Mouse (Mus musculus): ENCODE data around the gene Med12l. TPM values are rescaled to one million over a fixed set of nuclear protein-coding genes. Genes with fewer than 3 reads are reported as not detected.

Gene Med12l
- polyA plus RNA-seq, 1 experiment, result 0.71 TPM

DNA sequence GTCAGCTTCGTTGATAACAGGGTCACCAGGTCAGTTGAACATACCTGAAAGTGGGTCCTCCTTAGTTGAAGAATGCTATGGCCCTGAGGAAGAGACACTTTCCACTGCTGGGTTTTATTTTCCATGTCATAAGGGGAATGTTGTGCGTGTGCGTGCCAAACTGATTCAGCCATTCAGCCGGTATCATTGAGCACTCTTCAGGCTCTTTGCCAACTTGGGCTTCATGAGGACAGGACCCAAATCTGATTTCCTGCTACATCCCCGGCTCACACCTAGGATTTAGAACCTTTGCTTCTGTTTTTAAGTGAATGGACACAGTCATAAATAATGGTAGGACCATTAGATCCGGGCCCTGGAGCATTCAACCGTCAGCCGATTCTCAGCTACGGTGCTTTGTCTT, 10.9 kb downstream of the Med12l start:
- 87% methylated on average over 9 of the region's 9 CpGs for WGBS
- no peak for DNase-seq
- H3K4me1 ChIP-seq (ENCODE audit: control insufficient read depth, insufficient read depth, low read length), result no peaks in the 10 kb centered on the region
- no peak for TF ChIP-seq POLR2A (IDR thresholded peaks at IDR 0.05; ENCODE audit: borderline replicate concordance, extremely low read depth, low read depth, low read length)
- no peak for TF ChIP-seq CTCF (IDR thresholded peaks at IDR 0.05; ENCODE audit: insufficient read depth, low read length)
- H3K4me3 ChIP-seq (replicated peaks; ENCODE audit: extremely low read depth, low read depth, low read length), result no peak overlapping the region

DNA sequence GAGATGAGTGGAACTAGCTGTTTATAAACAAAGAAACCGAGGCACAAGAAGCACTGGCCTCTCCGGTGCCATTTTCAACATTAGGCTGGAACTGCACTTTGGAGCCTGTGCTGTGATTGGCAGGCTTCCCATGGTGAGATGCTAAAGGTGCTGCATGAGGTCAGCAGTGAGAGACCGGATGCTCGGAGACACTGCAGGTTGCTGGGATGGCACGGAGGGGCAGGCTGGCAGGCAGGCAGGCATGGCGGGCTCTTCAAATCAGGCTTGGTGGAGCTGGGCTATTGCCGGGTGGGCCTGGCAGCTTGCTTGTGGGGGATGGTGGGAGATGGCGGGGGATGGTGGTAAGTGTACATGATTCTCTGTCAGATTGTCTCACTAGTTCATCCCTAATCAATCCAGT, 15.6 kb downstream of the Med12l start:
- DNase-seq, result no peak
- Histone ChIP-seq H3K4me3 (replicated peaks; ENCODE audit: extremely low read depth, low read depth, low read length) (no peak overlapping the region), H3K4me1 (ENCODE audit: control insufficient read depth, insufficient read depth, low read length) (no peaks in the 10 kb centered on the region)
- no peak for TF ChIP-seq CTCF (IDR thresholded peaks at IDR 0.05; ENCODE audit: insufficient read depth, low read length)
- TF ChIP-seq POLR2A (IDR thresholded peaks at IDR 0.05; ENCODE audit: borderline replicate concordance, extremely low read depth, low read depth, low read length), result no peak
- WGBS, result 53% methylated on average over 8 of the region's 8 CpGs

DNA sequence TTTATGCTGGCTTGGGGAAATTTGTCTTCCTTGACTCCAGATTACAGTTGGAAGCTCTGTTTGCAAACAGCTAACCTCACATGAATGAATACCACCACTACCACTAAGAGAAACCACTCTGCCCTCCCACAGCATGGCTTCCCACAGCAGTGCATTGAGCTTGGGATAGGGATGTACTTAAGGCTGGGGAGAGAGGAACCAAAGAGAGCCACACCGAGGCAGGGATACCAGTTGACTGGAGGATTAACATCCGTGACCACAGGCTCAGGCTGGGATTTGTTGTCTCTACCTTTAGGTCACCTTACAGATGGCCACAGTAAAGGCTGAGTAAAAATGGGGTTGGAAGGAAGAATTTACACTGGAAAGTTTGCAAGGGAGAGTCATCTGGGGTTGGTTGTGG, 16.6 kb downstream of the Med12l start:
- WGBS, result 84% methylated on average over 2 of the region's 2 CpGs
- TF ChIP-seq CTCF (IDR thresholded peaks at IDR 0.05; ENCODE audit: insufficient read depth, low read length) (no peak), POLR2A (IDR thresholded peaks at IDR 0.05; ENCODE audit: borderline replicate concordance, extremely low read depth, low read depth, low read length) (no peak)
- H3K4me3 ChIP-seq (replicated peaks; ENCODE audit: extremely low read depth, low read depth, low read length), result no peak overlapping the region
- no peak for DNase-seq
- no peaks in the 10 kb centered on the region for H3K4me1 ChIP-seq (ENCODE audit: control insufficient read depth, insufficient read depth, low read length)

DNA sequence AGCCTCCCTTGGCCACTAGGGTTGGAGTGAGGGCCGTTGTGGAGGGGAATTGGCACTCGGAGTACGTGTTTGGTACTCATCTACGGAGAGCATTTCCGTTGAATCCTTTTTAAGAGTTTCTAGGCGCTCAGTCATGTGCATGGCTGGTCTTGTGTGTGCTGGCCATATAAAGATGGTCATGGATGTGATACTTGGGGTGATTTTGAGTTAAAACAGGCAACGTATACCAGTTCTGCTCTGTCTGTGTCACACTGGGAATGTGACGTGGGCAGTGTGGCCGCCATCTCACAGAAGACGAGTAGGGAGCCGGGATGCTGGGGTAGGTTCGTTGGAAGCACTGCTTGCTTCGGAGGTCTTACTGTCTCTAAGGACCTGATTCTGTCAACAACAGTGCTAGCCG, 17.3 kb downstream of the Med12l start:
- Histone ChIP-seq H3K4me3 (replicated peaks; ENCODE audit: extremely low read depth, low read depth, low read length) (no peak overlapping the region), H3K4me1 (ENCODE audit: control insufficient read depth, insufficient read depth, low read length) (no peaks in the 10 kb centered on the region)
- TF ChIP-seq CTCF (IDR thresholded peaks at IDR 0.05; ENCODE audit: insufficient read depth, low read length) (no peak), POLR2A (IDR thresholded peaks at IDR 0.05; ENCODE audit: borderline replicate concordance, extremely low read depth, low read depth, low read length) (no peak)
- no peak for DNase-seq
- 90% methylated on average over 14 of the region's 14 CpGs for WGBS

DNA sequence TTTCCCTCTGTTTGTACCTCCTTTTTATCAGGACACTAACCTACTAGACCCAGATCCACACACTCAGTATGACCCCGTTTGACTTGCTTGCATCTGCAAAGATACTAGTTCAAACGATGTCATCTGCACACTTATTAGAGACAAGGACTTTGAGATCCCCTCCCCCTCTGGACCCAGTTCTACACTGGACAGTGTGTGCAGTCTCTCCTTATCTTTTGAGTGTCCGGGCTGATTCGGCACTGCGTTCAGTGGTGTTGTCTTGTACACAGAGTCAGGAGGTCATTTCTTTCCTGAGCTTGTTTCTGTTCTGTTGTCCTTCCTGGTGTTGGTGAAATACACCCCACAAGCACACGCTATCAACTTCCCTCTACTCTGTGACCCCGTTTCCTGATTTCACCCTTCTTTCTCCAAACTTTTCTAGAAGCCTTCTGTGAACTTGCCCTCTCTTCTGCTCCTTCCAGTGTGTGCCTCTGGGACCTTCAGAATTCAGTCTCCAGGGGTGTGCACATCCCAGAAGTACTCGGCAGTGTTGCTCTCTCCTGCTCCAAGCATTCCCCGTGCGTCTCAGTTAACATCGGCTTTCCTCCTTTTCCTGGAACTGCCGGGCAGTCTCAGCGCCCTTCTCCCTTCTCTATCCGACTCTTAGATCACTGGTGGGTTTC, 19.0 kb downstream of the Med12l start:
- no peak for DNase-seq
- TF ChIP-seq POLR2A (IDR thresholded peaks at IDR 0.05; ENCODE audit: borderline replicate concordance, extremely low read depth, low read depth, low read length), result no peak
- TF ChIP-seq CTCF (IDR thresholded peaks at IDR 0.05; ENCODE audit: insufficient read depth, low read length), result no peak
- 32% methylated on average over 14 of the region's 14 CpGs for WGBS
- no peaks in the 10 kb centered on the region for H3K4me1 ChIP-seq (ENCODE audit: control insufficient read depth, insufficient read depth, low read length)
- no peak overlapping the region for H3K4me3 ChIP-seq (replicated peaks; ENCODE audit: extremely low read depth, low read depth, low read length)

DNA sequence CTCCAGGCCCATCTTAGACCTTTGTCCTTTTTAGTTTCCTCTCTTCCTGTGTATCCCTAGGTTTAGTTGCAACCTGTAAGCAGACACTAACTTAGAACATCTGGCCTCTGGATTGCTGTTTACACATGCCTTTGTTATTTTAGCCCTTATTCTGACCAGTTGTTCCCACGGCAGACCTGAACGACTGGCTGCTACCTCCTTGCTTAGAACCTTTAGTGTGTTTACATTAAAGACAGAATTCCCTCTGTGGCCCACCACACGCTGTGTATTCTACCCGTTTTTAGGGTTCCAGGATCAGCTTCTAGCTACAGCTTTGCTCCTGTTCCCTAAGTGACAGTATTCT, 19.5 kb downstream of the Med12l start:
- Histone ChIP-seq H3K4me3 (replicated peaks; ENCODE audit: extremely low read depth, low read depth, low read length) (no peak overlapping the region), H3K4me1 (ENCODE audit: control insufficient read depth, insufficient read depth, low read length) (no peaks in the 10 kb centered on the region)
- WGBS, result 33% methylated on average over 4 of the region's 4 CpGs
- no peak for DNase-seq
- no peak for TF ChIP-seq CTCF (IDR thresholded peaks at IDR 0.05; ENCODE audit: insufficient read depth, low read length)
- no peak for TF ChIP-seq POLR2A (IDR thresholded peaks at IDR 0.05; ENCODE audit: borderline replicate concordance, extremely low read depth, low read depth, low read length)

DNA sequence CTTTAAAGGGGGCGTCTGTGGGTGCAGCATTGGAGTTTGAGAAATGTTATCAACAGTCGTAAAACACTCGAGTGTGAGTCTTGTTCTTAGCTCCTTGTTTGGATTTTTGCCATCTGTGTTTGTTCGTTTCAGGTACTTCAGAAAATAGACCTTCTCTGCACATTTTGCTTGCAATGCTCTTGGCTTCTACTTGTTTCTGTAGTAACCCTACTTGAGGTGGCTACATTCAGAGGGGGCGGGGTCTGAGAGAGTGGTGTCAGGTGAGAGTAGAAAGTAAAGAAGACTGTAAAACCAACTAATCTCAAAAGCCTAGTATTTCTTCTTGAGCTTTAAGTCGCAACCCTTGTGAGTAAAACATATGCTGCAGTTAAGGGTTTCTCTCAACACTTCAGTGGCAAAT, 23.1 kb downstream of the Med12l start:
- H3K4me3 ChIP-seq (replicated peaks; ENCODE audit: extremely low read depth, low read depth, low read length), result no peak overlapping the region
- DNase-seq, result no peak

DNA sequence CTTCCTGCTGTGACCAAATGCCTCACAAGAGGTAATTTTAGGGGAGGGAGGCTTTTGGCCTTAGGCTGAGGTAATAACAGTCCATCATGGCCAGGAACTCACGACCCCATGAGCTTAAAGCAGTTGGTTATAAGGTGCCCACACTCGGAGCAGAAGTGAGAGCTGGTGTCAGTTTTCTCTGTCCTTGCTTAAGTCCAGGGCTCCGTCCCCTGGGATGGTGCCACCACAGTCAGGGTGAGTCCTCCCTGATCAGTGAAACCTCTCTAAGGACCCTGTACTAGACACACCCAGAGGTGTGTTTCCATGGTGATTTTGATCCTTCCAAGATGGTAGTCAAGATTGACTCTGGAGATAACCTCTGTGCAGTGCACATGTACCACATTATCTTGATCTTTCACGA, 25.4 kb downstream of the Med12l start:
- DNase-seq, result no peak
- no peaks in the 10 kb centered on the region for H3K4me1 ChIP-seq (ENCODE audit: control insufficient read depth, insufficient read depth, low read length)
- no peak for TF ChIP-seq CTCF (IDR thresholded peaks at IDR 0.05; ENCODE audit: insufficient read depth, low read length)
- TF ChIP-seq POLR2A (IDR thresholded peaks at IDR 0.05; ENCODE audit: borderline replicate concordance, extremely low read depth, low read depth, low read length), result no peak
- H3K4me3 ChIP-seq (replicated peaks; ENCODE audit: extremely low read depth, low read depth, low read length), result no peak overlapping the region
- WGBS, result 52% methylated on average over 4 of the region's 4 CpGs

More for the DNA sequence above, 23.1 kb downstream of the Med12l start:
- TF ChIP-seq POLR2A (IDR thresholded peaks at IDR 0.05; ENCODE audit: borderline replicate concordance, extremely low read depth, low read depth, low read length), result no peak
- no peak for TF ChIP-seq CTCF (IDR thresholded peaks at IDR 0.05; ENCODE audit: insufficient read depth, low read length)
- 53% methylated on average over 6 of the region's 6 CpGs for WGBS
- H3K4me1 ChIP-seq (ENCODE audit: control insufficient read depth, insufficient read depth, low read length), result no peaks in the 10 kb centered on the region

DNA sequence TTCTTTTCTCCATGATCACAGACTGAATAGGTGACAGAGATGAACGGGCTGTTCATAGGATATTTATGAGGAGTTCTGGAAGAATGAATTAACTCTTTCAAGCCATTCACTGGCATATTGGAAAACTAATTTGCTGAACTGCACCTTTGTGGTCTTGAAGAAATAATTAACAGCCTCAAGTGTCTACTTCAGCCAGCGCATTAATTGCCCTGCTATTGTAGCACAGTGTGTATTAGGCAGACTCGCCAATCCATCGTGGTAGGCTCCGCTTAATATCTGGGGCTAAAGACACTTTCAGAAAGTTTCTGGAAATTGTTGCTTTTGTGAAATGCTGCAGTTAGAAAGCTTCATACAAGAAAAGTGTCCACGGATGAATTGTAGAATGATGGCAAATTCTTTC, 35.9 kb downstream of the Med12l start:
- 81% methylated on average over 6 of the region's 6 CpGs for WGBS
- TF ChIP-seq POLR2A (IDR thresholded peaks at IDR 0.05; ENCODE audit: borderline replicate concordance, extremely low read depth, low read depth, low read length), result no peak
- TF ChIP-seq CTCF (IDR thresholded peaks at IDR 0.05; ENCODE audit: insufficient read depth, low read length), result no peak
- Histone ChIP-seq H3K4me1 (ENCODE audit: control insufficient read depth, insufficient read depth, low read length) (no peaks in the 10 kb centered on the region), H3K4me3 (replicated peaks; ENCODE audit: extremely low read depth, low read depth, low read length) (no peak overlapping the region)
- DNase-seq, result no peak

DNA sequence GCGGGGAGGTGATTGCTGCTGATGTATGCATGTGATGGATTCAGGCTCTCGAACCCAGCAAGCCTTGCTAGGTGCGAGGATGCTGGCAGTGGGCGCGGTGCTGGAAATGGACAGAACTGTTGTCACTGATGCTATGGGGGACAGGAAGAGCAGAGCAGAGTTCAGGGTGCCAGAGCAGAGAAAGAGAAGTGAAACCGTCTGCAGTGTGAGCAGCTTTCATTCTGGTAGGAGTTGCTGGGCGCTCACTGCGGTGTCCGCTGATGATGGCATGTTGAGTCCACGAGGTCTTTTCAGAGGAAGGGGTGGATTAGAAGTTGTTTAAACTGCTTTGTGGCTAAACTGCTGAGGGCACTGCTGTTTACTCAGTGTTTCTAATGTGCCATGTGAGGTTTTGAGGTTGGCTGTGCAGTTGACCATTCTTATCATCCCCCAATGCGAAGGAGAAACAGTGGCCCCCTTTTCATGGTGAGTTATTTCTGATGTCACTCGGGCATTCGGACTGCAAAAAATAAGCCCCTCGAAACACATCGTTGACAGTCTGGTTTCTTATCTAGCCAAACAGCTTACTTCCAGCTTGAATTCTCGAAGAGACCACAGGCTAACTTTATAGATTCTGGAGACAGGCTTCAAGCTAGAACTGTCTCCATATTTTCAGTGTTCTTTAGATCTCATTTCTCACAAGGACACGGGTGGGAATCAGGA, 49.4 kb downstream of the Med12l start:
- TF ChIP-seq CTCF (IDR thresholded peaks at IDR 0.05; ENCODE audit: insufficient read depth, low read length) (no peak), POLR2A (IDR thresholded peaks at IDR 0.05; ENCODE audit: borderline replicate concordance, extremely low read depth, low read depth, low read length) (no peak)
- whole genome bisulfite sequencing, result 61% methylated on average over 17 of the region's 17 CpGs
- Histone ChIP-seq H3K4me1 (ENCODE audit: control insufficient read depth, insufficient read depth, low read length) (no peaks in the 10 kb centered on the region), H3K4me3 (replicated peaks; ENCODE audit: extremely low read depth, low read depth, low read length) (no peak overlapping the region)
- DNase-seq, result no peak

Data from lung, adult 2 months (tissue).